Mouse (Mus musculus): ENCODE results near the gene Nfix.

DNA sequence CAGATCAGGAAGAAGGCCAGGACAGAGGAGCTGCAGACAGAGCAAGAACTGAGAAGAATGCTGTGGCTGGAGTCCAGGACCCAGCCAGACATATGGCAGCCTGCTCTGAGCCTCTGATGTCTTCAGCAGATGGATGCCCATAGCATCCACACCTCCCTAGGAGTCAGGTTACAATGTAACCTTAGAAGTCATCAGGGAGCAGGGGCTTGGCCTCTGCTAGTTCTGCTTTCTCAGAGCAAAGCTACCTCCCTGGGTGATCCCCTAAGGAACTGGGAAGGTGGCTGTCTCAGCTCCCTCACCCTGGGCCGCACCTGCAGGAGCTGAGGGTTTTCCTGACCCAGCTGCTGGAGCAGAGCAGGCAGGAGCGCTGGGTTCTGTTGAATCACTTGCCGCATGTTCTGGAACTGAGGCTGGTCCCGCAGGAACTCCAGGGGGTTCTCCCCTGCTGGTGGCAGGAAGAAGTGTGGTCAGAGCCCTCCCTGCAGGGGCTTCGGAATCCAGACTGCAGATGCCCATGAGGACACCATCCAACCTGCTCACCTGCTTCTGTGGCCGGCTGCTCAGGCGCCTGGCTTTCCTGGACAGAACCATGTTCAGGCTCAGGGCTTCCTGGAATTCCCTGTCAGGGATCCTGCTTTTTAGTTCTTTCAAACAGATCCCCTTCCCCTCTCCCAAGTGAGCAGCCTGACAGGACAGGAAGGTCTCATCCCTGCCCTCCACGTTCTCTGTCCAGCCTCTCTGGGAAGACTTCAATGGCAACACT is 37.2 kb upstream of the Nfix start:
- TF ChIP-seq POLR2A (IDR thresholded peaks at IDR 0.05; ENCODE audit: extremely low read depth, insufficient read depth, low read length): no peak
- TF ChIP-seq CTCF (IDR thresholded peaks at IDR 0.05; ENCODE audit: extremely low read depth, insufficient read depth, low read length): no peak

Data from cortical plate, adult 2 months (tissue).